Mouse (Mus musculus) lung, postnatal 14 days (tissue): Measurements from ENCODE around the gene C130074G19Rik.
A peak's percentile ranks its signal among the peaks of the same experiment; 100 is the strongest.

Experiments
- DNase-seq: peaks from one replicate; pipeline ENCODE4 v3.0.0; 2021

The C130074G19Rik gene

GRCm38 (mm10) chr1:184882281-184883268, at the start of gene C130074G19Rik:
TSS of gene C130074G19Rik (minus strand) at chr1:184883218.
- DNase-seq, result peak; percentile 86

DNA sequence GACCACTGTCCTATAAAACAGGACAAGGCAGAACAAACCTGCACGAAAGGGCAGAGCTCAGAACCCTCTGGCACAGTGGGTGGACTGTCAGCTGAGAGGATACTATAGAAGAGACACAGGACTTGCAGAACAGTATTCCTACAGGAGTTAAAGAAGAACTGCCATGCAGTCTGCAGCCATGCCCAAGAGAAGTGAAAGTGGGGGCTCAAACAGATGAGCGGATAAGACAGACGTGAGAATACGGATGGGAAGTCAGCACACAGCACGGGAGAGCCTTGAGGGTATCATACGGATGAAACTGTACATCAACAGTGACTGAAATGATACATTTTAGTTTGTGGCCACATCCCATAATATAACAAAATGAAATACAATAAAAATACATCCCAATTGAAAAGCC, 48.1 kb upstream of the C130074G19Rik start:
- DNase-seq, result no peak

DNA sequence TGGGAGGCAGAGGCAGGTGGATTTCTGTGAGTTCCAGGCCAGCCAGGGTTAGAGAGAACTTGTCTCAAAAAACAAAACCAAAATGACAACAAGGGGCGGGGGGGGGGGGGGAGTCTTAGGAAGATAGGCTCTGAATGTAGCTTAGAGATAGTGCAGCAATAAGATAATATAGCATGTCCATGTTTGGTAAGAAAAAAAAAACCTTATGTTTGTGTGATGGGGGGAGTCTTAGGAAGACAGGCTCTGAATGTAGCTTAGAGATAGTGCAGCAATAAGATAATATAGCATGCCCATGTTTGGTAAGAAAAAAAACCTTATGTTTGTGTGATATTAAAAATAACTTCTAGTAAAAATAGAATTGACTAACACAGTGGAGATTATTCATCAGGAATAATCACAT, 45.4 kb upstream of the C130074G19Rik start:
- no peak for DNase-seq

DNA sequence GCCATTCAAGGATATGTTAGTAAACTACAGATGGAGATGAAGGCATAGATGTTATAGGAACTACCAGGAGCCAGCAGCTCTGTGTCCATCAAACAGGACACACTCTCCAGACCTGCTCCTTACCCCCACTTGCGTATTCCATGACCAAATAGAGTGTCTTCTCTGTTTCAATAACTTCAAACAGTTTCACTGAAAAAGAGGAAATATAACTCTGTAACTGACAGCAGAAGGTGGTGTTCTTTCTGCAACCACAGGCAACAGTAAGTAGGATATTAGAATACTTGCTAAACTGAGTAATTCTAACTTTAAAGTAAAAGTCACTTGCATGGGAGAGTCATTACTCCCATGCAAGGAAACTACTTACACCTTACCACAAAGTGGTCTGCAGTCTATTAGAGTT, 44.9 kb upstream of the C130074G19Rik start:
- no peak for DNase-seq

GRCm38 (mm10) chr1:184922824-184923223, 39.8 kb upstream of the C130074G19Rik start:
- no peak for DNase-seq

GRCm38 (mm10) chr1:184920057-184920456, 37.0 kb upstream of the C130074G19Rik start:
- DNase-seq, result no peak

- DNase-seq, result no peak
These were observed 35.3 kb upstream of the C130074G19Rik start for GRCm38 (mm10) chr1:184918227-184918888.

- DNase-seq, result no peak
These were observed 29.3 kb upstream of the C130074G19Rik start for GRCm38 (mm10) chr1:184912336-184912735.

DNA sequence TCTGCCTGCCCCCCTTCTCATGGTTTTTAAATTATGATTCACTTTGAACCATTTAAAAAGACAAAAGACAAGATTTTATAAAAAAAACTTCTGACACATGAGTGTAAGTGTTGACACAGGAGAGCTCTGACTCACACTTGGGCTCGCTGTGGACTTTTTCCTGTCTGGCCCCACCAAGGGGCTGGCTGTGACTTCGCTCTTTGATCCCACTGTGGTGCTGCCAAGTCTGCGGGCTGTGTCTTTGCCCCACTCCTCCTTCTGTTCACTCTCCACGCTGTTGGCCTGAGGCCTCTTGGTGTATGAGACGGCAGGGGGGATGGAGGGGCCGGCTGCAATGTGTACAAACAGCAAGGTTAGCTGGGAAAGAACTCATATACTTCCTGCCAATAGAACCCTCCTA, 28.8 kb upstream of the C130074G19Rik start:
- DNase-seq, result peak; percentile 23

GRCm38 (mm10) chr1:184908558-184908957, 25.5 kb upstream of the C130074G19Rik start:
- no peak for DNase-seq

DNA sequence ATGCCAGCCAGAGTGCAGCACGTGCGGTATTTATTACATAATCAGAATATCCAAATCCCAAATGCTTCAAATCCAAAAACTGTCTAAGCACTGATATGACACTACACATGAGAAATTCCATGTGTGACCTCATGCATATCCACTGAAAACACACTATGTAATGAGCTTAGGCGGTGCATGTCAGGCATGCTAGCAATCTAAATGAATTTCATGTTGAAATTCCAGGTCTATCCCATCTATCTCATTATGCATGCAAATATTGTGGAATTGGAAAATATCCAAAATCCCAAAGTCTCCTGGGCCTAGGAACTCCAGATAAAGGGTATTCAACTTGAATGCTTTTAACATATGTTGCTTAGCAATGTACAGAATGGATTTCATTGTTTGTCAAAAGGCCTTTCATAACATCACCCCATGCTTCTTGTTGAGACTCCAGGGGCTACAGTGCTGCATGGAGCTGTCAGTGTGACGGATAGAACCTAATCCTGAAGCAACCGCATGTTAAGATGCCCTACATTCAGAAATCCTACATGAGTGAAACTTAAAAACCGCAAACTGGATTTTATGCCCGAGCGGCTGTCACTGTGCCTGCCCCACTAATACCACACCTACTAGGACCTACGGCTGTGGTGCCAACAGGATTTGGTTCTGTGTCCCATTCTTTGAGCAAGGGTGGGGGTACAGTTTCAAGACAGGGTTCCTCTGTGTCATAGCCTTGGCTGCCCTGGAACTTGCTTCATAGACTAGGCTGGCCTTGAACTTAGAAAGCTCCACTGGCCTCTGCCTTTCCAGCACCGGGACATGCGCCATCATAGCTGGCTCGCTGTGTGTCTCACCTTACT, 23.1 kb upstream of the C130074G19Rik start:
- no peak for DNase-seq

DNA sequence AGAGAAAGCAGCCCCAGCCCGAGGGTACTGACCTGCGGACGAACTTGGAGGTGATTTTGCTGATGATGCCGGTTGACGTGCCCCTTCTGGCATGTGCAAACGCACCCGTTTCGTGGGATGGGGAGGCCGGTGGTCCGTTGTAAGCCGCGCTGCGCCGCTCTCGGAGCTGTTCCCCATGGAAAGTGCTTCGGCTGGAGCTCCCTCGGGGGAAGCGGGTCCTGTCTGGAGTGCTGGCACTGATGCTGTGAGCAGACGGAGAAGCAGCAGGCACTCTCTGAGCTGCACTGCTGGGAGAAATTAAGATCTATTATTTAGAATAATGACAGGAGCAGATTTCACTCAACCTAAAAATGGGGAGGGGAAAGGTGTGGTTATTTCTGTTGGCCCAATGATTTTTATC, 22.4 kb upstream of the C130074G19Rik start:
- DNase-seq, result no peak

DNA sequence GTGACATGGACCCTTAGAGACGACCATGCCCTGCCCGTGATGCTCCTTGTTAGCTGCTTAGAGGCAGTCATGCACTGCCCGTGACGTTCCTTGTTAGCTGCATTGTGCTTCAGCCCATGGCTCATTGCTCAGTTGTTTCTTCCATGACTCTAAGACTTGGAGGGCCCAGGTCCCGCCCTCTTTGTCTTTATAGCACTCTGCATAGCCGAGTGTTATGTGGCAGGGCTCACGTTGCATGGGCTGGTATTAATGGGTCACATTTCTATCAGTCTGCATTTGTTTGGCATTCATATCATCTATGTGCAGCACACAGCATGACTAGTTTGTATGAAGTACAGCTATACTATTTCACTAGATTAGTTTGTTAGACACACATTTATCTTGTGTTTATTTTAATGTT, 20.7 kb upstream of the C130074G19Rik start:
- no peak for DNase-seq

DNA sequence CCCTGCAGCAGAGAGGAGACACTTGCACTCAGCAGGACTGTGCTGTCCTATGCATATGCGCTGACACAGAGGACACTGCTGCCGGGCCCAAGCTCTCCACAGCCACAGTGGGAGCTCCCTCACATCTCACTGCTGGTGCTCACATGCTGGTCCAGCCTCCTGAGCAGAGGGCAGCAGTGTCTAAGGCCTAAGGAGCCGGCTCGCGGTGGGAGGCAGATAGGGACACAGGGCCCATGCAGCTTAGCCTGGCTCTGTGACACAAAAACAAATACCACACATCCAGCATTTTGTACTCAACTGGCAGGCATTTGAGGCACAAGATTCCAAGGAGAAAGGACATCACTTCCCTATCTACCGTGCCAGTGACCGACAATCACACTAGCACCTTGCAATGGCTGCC, 19.9 kb upstream of the C130074G19Rik start:
- no peak for DNase-seq

GRCm38 (mm10) chr1:184897350-184897749, 14.3 kb upstream of the C130074G19Rik start:
- DNase-seq, result no peak

DNA sequence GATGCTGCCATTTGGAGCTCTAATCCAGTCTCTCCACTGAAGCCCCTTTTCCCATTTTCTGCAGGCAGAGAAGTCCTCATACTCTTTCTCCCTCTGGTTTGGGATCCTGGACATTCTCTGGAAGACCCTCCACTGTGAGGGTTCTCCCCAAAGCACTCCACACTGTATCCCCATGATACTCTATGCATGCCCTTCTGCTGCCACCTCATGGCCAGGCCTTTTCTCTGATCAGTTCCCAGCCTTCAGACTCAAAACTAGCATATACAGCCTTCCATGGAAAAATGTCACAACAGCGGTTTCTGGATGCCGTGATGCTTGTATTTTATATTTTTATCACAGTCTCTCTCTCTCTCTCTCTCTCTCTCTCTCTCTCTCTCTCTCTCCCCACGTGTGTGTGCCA, 9.0 kb upstream of the C130074G19Rik start:
- no peak for DNase-seq

- no peak for DNase-seq
These were observed 6.4 kb upstream of the C130074G19Rik start for GRCm38 (mm10) chr1:184889454-184889853.

DNA sequence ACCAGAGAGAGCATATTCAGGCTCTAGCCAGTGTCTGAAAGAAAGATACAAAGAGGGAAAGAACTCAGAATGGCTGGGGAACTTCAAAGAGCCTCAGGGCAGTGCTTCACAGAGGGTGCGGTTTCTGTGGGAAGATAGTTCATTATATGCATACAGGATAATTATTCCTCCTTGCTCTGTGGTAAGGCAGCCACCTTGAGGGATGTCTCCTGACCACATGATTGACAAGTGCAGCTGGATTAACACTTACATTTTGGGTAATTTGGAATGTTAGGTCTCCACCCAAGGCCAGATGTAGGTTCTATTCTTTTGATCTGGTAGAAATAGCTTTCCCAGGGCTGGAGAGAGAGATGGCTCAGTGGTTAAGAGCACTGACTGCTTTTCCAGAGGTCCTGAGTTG, 3.1 kb upstream of the C130074G19Rik start:
- no peak for DNase-seq

GRCm38 (mm10) chr1:184881861-184882260, 1.2 kb downstream of the C130074G19Rik start:
- no peak for DNase-seq

- DNase-seq, result no peak
These were observed 1.8 kb downstream of the C130074G19Rik start for GRCm38 (mm10) chr1:184881211-184881610.

DNA sequence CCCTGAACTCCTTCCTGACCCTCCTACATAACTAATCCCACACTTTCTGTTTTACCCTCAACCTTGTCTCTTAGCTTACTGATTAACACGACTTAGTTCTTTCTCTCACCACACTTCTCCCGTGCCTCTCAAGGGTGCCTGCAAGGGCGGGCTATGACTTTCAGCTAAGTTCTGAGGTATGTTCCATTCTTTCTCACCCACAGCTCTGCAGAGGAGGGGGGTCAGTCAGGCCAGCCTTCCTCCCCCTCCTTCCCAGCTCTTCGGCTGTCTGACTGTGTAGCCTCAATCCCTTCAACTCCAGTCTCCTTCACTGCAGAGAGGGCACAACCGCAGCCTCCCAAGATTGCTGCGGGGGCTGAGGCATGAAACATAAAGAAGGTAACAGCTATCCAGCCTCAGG, 4.2 kb downstream of the C130074G19Rik start:
- no peak for DNase-seq

- DNase-seq, result no peak
These were observed 5.7 kb downstream of the C130074G19Rik start for GRCm38 (mm10) chr1:184877306-184877705.

- DNase-seq, result no peak
These were observed 9.1 kb downstream of the C130074G19Rik start for GRCm38 (mm10) chr1:184873910-184874309.
